Mouse (Mus musculus): Measurements from ENCODE around the gene Ccdc66.
A peak's percentile ranks its signal among the peaks of the same experiment; 100 is the strongest.

The Ccdc66 gene

GRCm38 (mm10) chr14:27507894-27508643 lies at the start of gene Ccdc66:
Gene Ccdc66 (minus strand): TSS chr14:27508460.
- DNase-seq (ENCODE audit: low spot score) = peak; percentile 99

- DNase-seq (ENCODE audit: low spot score) = no peak
Observed at GRCm38 (mm10) chr14:27543838-27544426, 35.7 kb upstream of the Ccdc66 start.

- DNase-seq (ENCODE audit: low spot score) = no peak
Observed at GRCm38 (mm10) chr14:27536441-27536840, 28.2 kb upstream of the Ccdc66 start.

DNA sequence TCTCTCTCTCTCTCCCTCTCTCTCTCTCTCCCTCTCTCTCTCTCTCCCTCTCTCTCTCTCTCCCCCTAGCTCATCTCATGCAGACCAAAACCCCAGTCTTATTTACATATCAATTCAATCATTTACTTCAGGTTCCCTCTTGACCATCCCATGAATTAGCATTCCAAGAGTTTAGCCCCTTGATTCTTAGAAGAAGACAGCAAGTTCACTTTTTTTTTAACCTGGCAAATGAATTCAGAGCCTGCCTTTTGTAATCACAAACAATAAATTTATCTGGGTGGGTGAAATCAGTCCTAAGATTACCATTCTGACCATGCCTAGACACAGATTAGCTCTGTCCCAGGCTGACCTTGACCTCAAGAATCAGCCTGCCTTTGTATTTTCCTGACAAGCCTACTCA lies 16.3 kb upstream of the Ccdc66 start:
- no peak for DNase-seq (ENCODE audit: low spot score)

DNA sequence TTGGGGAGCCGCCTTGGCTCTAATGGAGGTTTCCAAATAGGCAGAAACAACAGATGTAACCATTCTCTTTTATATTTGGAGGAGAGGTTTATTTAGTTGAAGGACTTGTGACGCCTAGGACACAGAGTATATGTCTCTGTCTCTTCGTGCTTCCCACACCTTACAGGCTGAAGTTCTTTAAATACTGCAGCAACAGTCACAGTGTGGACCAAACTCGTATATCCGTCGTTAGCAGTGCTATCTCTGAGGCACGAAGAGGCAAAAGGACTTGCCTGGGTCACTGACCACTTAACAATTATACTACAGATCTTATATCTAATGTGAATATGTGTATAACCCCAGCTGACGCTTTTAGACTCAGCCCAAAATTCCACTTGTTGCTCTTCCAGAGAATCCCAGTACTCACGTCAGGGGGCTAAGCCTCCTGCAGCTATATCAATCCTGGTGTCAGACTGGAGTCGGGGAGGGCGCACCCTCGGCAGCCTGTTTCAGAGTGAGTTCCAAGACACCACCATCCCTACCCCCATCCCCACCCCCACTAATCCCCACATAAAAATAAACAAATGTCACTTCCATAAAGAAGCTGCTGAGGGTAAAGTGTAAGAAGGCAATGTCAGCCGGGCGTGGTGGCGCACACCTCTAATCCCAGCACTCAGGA lies 513 bp upstream of the Ccdc66 start:
- DNase-seq (ENCODE audit: low spot score) = no peak

DNA sequence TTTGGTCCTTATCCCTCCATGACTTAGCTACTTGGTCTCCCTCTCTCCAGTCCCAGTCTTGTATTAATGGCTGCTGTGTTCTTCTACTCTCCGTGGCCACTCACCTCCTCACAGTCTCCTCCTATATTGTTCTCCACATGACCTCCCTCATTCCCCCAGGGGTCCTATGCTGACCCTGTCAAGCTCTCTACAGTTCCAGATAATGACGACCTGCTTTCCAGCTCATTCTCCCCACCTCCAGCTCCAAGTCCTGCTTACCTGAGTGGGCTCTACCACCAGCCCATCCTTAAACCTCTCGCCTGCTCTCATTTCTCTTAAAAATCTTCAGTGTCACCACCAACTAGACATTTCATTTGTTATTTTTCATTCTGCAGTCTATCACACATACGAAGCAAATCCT lies 7.2 kb downstream of the Ccdc66 start:
- DNase-seq (ENCODE audit: low spot score) = no peak

- no peak for DNase-seq (ENCODE audit: low spot score)
Observed at GRCm38 (mm10) chr14:27493516-27493915, 14.7 kb downstream of the Ccdc66 start.

GRCm38 (mm10) chr14:27491399-27491798 lies 16.9 kb downstream of the Ccdc66 start:
- no peak for DNase-seq (ENCODE audit: low spot score)

DNA sequence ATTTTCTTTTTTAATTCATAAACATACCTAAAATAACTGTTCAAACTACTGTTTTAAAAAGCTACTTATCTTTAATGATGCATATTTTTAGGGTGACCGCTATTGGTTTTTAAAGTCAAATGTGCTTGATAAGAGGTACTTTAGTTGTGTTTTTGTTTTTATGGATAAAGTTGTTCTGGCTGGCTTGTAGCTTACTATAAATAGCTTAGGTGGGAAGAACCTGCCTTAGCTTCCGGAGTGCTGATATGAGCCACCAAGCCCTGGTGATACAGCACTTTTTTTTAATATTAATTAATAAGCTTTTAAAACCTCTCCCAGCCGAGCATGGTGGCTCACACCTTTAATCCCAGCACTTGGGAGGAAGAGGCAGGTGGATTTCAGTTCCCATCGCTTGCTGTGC lies 61.3 kb downstream of the Ccdc66 start:
- DNase-seq (ENCODE audit: low spot score) = no peak

GRCm38 (mm10) chr14:27444851-27445281 lies 63.4 kb downstream of the Ccdc66 start:
- DNase-seq (ENCODE audit: low spot score) = no peak

DNA sequence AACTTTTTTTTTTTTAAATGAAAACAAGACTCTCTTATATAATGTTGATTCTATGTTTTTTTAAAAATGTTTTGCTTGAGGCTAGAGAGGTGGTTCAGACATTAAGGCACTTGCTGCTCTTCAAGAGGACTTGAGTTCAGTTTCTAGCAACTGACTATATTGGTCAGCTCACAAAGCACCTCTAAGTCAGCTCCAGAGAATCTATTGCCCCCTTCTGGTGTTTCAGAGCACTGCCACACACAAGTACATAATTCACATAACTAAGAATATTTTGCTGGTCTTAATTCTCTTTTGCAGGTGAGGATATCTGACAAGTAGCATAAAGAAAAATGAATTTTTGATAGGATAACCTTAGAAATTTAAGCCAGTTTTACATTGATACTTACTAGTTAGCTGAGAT lies 67.3 kb downstream of the Ccdc66 start:
- DNase-seq (ENCODE audit: low spot score) = no peak

- no peak for DNase-seq (ENCODE audit: low spot score)
Observed at GRCm38 (mm10) chr14:27436826-27437225, 71.4 kb downstream of the Ccdc66 start.

GRCm38 (mm10) chr14:27436116-27436515 lies 72.1 kb downstream of the Ccdc66 start:
- no peak for DNase-seq (ENCODE audit: low spot score)

DNA sequence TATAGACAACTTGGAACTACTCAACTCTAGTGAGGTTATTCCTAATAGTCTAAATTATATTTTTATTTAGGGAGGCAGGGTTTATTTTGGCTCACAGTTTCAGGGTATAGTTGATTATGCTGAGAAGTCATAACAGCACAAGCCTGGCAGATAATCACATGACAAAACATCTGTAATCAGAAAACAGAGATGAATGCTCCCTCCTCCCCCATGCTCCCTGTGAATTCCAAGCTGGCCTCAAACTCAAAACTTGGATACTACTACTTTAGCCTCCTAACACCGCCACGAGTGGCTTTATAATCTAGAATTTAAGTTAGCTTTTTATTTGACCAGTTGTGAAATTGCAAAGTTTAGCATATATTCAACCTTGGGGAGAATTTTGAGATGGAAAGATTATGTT lies 76.2 kb downstream of the Ccdc66 start:
- no peak for DNase-seq (ENCODE audit: low spot score)

All from left cerebral cortex, adult 11 months (tissue).